Mouse (Mus musculus): ENCODE data around the gene Olfr212.
"Not testable (repeated sequence)": the region's sequence is repeated elsewhere in the genome, so short reads cannot be mapped to it uniquely, and the experiment has no call there.

The Olfr212 gene

DNA sequence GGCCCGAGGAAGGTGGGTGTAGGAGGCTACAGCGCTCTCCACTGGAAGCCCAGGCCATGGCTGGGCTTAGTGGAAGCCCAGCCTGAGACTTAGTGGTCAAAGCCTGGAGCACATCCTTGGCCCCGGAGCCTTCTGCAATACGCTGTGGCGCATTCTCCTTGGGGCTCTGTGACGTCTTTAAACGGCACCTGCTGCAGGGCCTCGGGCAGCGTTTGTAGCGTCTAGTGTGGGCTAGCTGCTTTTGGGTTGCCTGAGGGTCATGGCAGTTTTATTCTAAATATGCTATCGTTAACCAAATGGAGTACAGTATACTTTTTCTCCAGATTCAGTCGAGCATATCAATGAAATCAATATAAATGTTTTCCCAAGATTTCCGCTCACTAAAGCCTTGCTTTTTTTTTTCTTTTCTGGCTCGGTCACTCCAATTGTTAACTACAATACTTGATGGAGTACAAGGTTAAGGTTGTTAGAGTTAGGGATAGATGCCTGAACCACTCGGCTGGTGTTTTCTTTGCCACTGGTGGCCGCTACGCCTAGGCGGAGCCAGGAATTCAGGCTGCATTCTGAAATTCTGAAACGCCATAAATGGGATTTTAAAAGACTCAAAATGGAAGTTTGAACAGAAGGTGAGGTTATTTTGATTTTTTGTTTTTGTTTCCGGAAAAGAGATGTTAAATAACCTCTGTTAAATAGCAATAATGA lies at the start of gene Olfr212:
TSS of gene Olfr212 (plus strand) at position 215 of the 702 bp plus-strand sequence.
- not testable (repeated sequence) for DNase-seq (ENCODE audit: low read depth, low spot score)

- DNase-seq (ENCODE audit: low read depth, low spot score), result no peak
Measured at GRCm38 (mm10) chr6:116458728-116459127, 47.6 kb upstream of the Olfr212 start.

GRCm38 (mm10) chr6:116459232-116459631 lies 47.1 kb upstream of the Olfr212 start:
- DNase-seq (ENCODE audit: low read depth, low spot score), result no peak

DNA sequence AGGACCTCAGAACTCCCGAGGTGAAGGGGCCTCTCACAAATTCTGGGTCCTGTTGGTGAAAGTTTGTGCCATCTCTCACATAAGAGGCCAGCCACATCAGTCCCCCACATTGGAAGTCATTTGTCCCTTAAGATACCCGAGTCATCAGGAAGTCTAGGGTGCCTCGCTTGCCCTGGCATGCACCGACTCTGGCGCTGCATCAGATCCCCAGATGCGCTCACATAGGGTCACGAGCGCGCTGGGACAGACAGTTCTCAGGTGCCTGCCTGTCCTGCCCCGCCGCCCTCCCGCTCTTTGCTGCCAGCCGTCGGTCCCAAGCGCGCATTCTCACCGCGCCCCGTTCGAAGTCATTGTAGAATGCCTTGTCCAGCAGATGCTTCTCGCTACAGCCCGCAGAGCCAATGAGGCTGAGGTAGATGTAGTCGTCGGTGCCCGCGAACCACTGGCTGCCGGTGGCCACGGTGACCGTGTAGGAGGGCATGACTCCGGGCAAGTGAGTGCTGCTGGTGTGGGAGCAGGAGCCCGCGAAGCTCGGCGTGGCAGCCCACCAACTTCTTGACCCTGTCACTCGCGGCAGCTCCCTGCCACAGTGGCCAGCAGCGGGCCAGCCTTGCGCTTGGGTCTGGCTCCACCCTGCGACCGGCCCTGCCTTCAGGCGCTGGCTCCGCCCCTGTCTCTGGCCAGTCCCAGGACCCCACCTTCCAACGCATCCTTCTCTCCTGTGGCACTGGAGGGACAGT lies 45.6 kb upstream of the Olfr212 start, which contains the start of gene Alox5:
TSS of gene Alox5 (minus strand) at position 635 of the 740 bp plus-strand sequence.
- DNase-seq (ENCODE audit: low read depth, low spot score), result no peak

DNA sequence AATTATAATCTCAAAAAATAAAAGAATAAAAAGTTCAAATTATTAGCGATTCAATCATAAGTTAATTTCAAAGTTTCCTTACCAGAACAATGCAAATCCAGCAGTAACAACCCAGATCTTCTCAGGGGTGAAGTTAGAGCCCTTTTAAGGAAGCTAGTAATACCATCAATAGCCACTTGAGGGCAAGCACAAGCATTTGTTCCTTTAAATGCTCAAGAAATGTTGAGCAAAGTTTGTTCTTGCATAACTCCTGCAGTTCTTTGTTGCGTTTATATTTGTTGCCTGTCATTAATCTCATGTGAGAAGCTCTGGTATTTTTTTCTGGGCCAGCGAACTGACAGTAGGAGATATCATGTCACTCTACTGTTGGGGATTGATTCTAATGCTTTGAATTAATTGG lies 38.2 kb upstream of the Olfr212 start:
- DNase-seq (ENCODE audit: low read depth, low spot score), result peak; percentile 68

GRCm38 (mm10) chr6:116485081-116485480 lies 21.2 kb upstream of the Olfr212 start:
- DNase-seq (ENCODE audit: low read depth, low spot score), result no peak

GRCm38 (mm10) chr6:116486833-116487232 lies 19.5 kb upstream of the Olfr212 start:
- no peak for DNase-seq (ENCODE audit: low read depth, low spot score)

- no peak for DNase-seq (ENCODE audit: low read depth, low spot score)
Measured at GRCm38 (mm10) chr6:116488791-116489190, 17.5 kb upstream of the Olfr212 start, which contains the start of gene Olfr211. TSS of gene Olfr211 (plus strand) at chr6:116489091.

DNA sequence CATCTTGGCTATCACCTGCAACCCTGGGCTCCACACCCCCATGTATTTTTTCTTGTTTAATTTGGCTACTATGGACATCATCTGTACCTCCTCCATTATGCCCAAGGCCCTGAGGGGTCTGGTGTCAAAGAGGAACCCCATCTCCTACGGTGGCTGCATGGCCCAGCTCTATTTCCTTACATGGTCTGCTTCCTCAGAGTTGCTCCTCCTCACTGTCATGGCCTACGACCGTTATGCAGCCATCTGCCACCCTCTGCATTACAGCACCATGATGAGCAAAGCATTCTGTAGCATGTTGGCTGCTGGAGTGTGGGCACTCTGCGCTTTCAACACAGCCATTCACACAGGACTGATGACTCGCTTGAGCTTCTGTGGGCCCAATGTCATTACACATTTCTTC lies 12.6 kb upstream of the Olfr212 start:
- DNase-seq (ENCODE audit: low read depth, low spot score), result no peak

DNA sequence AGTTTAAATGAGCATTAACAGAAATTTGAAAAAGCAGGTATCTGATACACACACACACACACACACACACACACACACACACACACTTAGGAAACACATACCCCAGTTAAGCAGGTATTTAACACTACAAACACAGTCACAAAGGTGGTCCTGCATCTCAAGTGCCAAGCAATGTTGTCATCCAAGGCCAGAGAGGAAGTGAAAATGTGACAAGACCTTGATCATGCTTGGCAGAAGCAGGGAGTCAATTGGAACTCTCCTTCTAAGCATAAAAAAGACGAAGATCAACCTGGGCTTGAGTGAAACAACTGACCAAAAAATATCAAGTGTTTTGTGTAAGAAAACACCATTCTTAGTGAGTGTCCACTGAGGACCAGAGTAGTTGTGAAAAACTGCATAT lies 10.4 kb upstream of the Olfr212 start:
- DNase-seq (ENCODE audit: low read depth, low spot score), result no peak

- DNase-seq (ENCODE audit: low read depth, low spot score), result no peak
Measured at GRCm38 (mm10) chr6:116514832-116515231, 8.5 kb downstream of the Olfr212 start.

- no peak for DNase-seq (ENCODE audit: low read depth, low spot score)
Measured at GRCm38 (mm10) chr6:116538156-116538555, 31.8 kb downstream of the Olfr212 start, which contains the start of gene Olfr213. TSS of gene Olfr213 (plus strand) at chr6:116538456.

GRCm38 (mm10) chr6:116542500-116542899 lies 36.2 kb downstream of the Olfr212 start:
- no peak for DNase-seq (ENCODE audit: low read depth, low spot score)

- DNase-seq (ENCODE audit: low read depth, low spot score), result not testable (repeated sequence)
Measured at GRCm38 (mm10) chr6:116550841-116551240, 44.5 kb downstream of the Olfr212 start, which contains the start of gene Gm5580. TSS of gene Gm5580 (plus strand) at chr6:116551141.

GRCm38 (mm10) chr6:116553935-116554334 lies 47.6 kb downstream of the Olfr212 start, which contains the start of gene Olfr214:
TSS of gene Olfr214 (plus strand) at chr6:116554235.
- no peak for DNase-seq (ENCODE audit: low read depth, low spot score)

- no peak for DNase-seq (ENCODE audit: low read depth, low spot score)
Measured at GRCm38 (mm10) chr6:116554952-116555351, 48.6 kb downstream of the Olfr212 start.
